Mouse (Mus musculus) hindbrain, embryonic 12.5 days (tissue): ENCODE results near the gene Cngb1. TPM values are rescaled to one million over a fixed set of nuclear protein-coding genes. Genes with fewer than 3 reads are reported as not detected.

ENCODE experiments used
- ATAC-seq: fragments of 200-750 bp; cut with Nextera tagmentation; 2 replicates; pipeline ENCODE4 v1.8.0; 2017; ENCODE audit warnings: moderate TSS enrichment; ENCODE audit not compliant: low FRiP score
- H3K27ac ChIP-seq: fragments of 300-500 bp; sonication (generic); 2 replicates; pipeline ENCODE4 v1.5.1; 2016; ENCODE audit warnings: mild to moderate bottlenecking
- H3K27me3 ChIP-seq: fragments of 300-500 bp; sonication (generic); 2 replicates; pipeline ENCODE4 v1.6.1; 2016; ENCODE audit warnings: mild to moderate bottlenecking
- H3K36me3 ChIP-seq: fragments of 300-500 bp; sonication (generic); 2 replicates; pipeline ENCODE4 v1.6.1; 2016; ENCODE audit warnings: mild to moderate bottlenecking
- H3K4me1 ChIP-seq: fragments of 300-500 bp; sonication (generic); 2 replicates; pipeline ENCODE4 v1.6.1; 2016
- H3K4me2 ChIP-seq: fragments of 300-500 bp; sonication (generic); replicated peaks from 2 replicates; pipeline ENCODE4 v1.6.1; 2016; ENCODE audit warnings: mild to moderate bottlenecking
- H3K4me3 ChIP-seq: fragments of 300-500 bp; sonication (generic); 2 replicates; pipeline ENCODE4 v1.5.1; 2016; ENCODE audit warnings: mild to moderate bottlenecking
- H3K9ac ChIP-seq: fragments of 300-500 bp; sonication (generic); 2 replicates; pipeline ENCODE4 v1.6.1; 2016; ENCODE audit warnings: mild to moderate bottlenecking, moderate library complexity
- H3K9me3 ChIP-seq: fragments of 300-500 bp; sonication (generic); replicated peaks from 2 replicates; pipeline ENCODE4 v1.6.1; 2016; ENCODE audit warnings: mild to moderate bottlenecking
- WGBS: fragments of 180-500 bp; shearing (Covaris S2); methylation state at CpG from one replicate; pipeline ENCODE4 v1.1.7; 2016; 5-methylcytosine and 5-hydroxymethylcytosine counted together
- polyA plus RNA-seq: library from polyadenylated mRNA; unstranded; fragments of >200 nt; fragmentation: Nextera tagmentation; extraction: Ambion mirVana; gene quantifications from 2 replicates; pipeline ENCODE4 v1.2.1, GENCODE M21; 2016

Cngb1 gene
- polyA plus RNA-seq, 1 experiment from 2014 or later: 1.1 TPM

DNA sequence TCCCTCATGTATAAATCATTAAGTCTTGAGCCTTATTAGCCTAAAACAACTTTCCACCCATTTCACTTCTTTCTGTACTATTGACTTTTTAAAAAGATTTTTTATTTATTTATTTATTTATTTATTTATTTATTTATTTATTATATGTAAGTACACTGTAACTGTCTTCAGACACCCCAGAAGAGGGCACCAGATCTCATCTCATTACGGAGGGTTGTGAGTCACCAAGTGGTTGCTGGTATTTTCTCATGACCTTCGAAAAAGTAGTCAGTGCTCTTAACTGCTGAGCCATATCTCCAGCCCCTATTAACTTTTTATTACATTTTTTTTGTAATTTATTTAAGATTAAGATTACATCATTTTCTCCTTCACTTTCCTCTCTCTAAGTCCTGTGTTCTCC lies 8.3 kb upstream of the Cngb1 start:
- Histone ChIP-seq H3K9me3 (no peaks in the 10 kb centered on the region), H3K27ac (no peak overlapping the region), H3K4me2 (no peak overlapping the region), H3K36me3 (no peaks in the 10 kb centered on the region), H3K4me1 (peaks cover 14% of the 10 kb centered on the region), H3K4me3 (no peak overlapping the region), H3K27me3 (peaks cover 5% of the 10 kb centered on the region), H3K9ac (no peak overlapping the region)
- ATAC-seq: no peak
- 79% methylated on average over 2 of the region's 2 CpGs for WGBS

DNA sequence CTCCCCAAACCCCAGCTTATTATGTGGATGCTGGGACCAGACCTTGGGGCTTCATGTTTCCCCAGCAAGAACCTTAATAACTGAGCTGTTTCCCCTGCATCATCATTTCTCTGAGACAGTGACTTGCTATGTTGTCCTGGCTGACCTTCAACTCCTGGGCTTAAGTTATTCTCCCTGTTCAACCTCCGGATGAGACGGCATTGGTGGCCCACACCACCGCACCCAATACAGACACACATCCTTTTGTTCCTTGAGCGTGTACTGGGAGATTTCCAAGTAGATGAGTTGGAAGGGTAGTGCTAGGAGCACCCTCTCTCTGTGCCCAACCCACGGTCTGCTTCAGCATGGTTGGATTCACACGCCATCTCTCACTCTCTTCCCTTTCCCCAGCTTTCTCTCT lies 7.5 kb upstream of the Cngb1 start:
- Histone ChIP-seq H3K36me3 (no peaks in the 10 kb centered on the region), H3K9me3 (no peaks in the 10 kb centered on the region), H3K27ac (no peak overlapping the region), H3K4me1 (peaks cover 14% of the 10 kb centered on the region), H3K9ac (no peak overlapping the region), H3K4me2 (no peak overlapping the region), H3K27me3 (no peaks in the 10 kb centered on the region; the same call in 1 of the 2 replicates), H3K4me3 (no peak overlapping the region)
- whole genome bisulfite sequencing: 88% methylated on average over 6 of the region's 6 CpGs
- no peak for ATAC-seq

GRCm38 (mm10) chr8:95312836-95313235 lies 6.5 kb upstream of the Cngb1 start:
- Histone ChIP-seq H3K27ac (no peak overlapping the region), H3K4me2 (no peak overlapping the region), H3K4me3 (no peak overlapping the region), H3K36me3 (no peaks in the 10 kb centered on the region), H3K4me1 (peaks cover 14% of the 10 kb centered on the region), H3K27me3 (no peaks in the 10 kb centered on the region), H3K9me3 (no peaks in the 10 kb centered on the region), H3K9ac (no peak overlapping the region)
- no peak for ATAC-seq
- WGBS: 67% methylated on average over 18 of the region's 18 CpGs

GRCm38 (mm10) chr8:95310342-95310970 lies 4.1 kb upstream of the Cngb1 start, which contains the start of gene Tepp:
Gene Tepp (plus strand): TSS chr8:95310566.
- no peaks in the 10 kb centered on the region for H3K36me3 ChIP-seq
- ATAC-seq: peak; percentile 72
- no peak within 1 kb of the TSS for H3K9ac ChIP-seq
- peaks cover 14% of the 10 kb centered on the region for H3K4me1 ChIP-seq
- H3K4me2 ChIP-seq: peak within 1 kb of the TSS; percentile 27
- WGBS: 31% methylated on average over 6 of the region's 6 CpGs
- H3K27ac ChIP-seq: no peak within 1 kb of the TSS
- no peaks in the 10 kb centered on the region for H3K9me3 ChIP-seq
- no peak within 1 kb of the TSS for H3K4me3 ChIP-seq
- no peaks in the 10 kb centered on the region for H3K27me3 ChIP-seq

DNA sequence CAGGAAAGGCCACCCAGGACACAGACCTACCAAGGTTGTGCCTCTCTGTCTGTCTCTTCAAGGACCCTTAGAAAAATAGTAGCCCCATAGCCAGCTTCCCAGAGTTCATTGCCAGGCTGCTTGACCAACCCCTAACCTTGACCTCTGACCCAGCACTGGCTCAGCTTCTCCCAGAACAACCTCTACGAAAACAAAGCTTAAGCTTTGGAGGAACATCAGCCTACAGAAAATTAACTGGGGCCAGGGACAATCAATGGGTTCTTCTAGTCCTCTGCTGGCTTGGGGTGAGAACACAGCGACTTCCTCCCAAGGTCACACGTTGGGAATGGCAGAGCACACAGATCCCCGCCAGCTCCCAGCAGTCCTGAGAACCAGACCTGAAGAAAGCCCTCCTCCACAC lies 859 bp downstream of the Cngb1 start:
- Histone ChIP-seq H3K4me2 (no peak overlapping the region), H3K4me3 (no peak overlapping the region), H3K9ac (no peak overlapping the region), H3K27me3 (no peaks in the 10 kb centered on the region), H3K4me1 (peaks cover 4% of the 10 kb centered on the region), H3K36me3 (no peaks in the 10 kb centered on the region), H3K27ac (no peak overlapping the region), H3K9me3 (no peaks in the 10 kb centered on the region)
- 83% methylated on average over 4 of the region's 4 CpGs for WGBS
- ATAC-seq: no peak

DNA sequence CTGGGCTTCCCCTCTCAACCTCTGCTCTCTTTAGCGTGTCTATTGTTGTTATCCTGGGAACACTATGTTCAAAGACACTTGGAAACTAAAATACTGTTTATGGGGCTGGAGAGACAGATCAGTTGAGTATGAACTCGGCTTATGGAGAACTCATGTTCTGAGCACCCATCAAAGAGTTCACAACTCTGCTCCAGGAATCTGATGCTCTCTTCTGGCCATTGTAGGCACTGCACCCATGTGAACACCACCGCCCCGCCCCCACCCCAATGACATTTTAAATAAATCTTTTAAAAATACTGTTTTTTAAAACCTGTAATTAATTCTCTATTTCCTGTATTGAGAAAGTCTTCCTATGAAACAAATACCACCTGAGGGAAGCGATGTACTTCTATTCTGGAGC lies 4.0 kb downstream of the Cngb1 start:
- no peaks in the 10 kb centered on the region for H3K27me3 ChIP-seq
- no peak for ATAC-seq
- H3K4me1 ChIP-seq: no peaks in the 10 kb centered on the region
- no peak overlapping the region for H3K27ac ChIP-seq
- H3K9me3 ChIP-seq: no peaks in the 10 kb centered on the region
- 24% methylated on average over 5 of the region's 5 CpGs for WGBS
- H3K9ac ChIP-seq: no peak overlapping the region
- no peak overlapping the region for H3K4me3 ChIP-seq
- H3K36me3 ChIP-seq: no peaks in the 10 kb centered on the region
- H3K4me2 ChIP-seq: no peak overlapping the region

DNA sequence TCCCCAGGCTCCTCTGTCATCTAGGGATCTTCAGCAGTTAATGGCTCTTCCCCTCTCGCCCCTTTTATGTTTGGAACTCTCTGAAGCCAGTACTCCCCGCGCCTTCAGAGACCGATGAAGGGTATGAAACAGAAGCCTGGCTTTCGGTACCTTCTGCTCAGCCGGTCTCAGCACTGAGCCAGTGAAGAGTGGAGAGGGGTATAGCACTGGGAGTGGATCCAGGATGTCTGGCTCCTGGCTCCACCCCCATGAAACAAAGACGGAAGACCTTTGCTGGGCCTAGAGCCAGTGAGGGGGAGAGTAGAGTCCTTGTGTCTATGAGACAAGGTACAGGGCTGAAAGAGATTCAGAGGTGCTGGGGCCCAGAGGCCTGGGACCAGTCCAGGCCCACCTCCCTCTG lies 12.5 kb downstream of the Cngb1 start:
- Histone ChIP-seq H3K9me3 (no peaks in the 10 kb centered on the region), H3K27me3 (no peaks in the 10 kb centered on the region), H3K4me2 (no peak overlapping the region), H3K36me3 (no peaks in the 10 kb centered on the region), H3K9ac (no peak overlapping the region), H3K27ac (peak overlapping the region; percentile 44; the same call in 1 of the 2 replicates), H3K4me3 (no peak overlapping the region), H3K4me1 (no peaks in the 10 kb centered on the region; the same call in 1 of the 2 replicates)
- no peak for ATAC-seq
- 83% methylated on average over 7 of the region's 7 CpGs for WGBS

GRCm38 (mm10) chr8:95293172-95293571 lies 13.2 kb downstream of the Cngb1 start:
- ATAC-seq: no peak
- H3K4me2 ChIP-seq: no peak overlapping the region
- no peak overlapping the region for H3K4me3 ChIP-seq
- H3K4me1 ChIP-seq: no peaks in the 10 kb centered on the region; the same call in 1 of the 2 replicates
- no peaks in the 10 kb centered on the region for H3K36me3 ChIP-seq
- 81% methylated on average over 11 of the region's 11 CpGs for WGBS
- H3K27ac ChIP-seq: no peak overlapping the region
- H3K9ac ChIP-seq: no peak overlapping the region
- no peaks in the 10 kb centered on the region for H3K27me3 ChIP-seq
- H3K9me3 ChIP-seq: no peaks in the 10 kb centered on the region

- no peaks in the 10 kb centered on the region; the same call in 1 of the 2 replicates for H3K4me1 ChIP-seq
- H3K36me3 ChIP-seq: no peaks in the 10 kb centered on the region
- H3K9ac ChIP-seq: no peak overlapping the region
- ATAC-seq: no peak
- H3K9me3 ChIP-seq: no peaks in the 10 kb centered on the region
- no peaks in the 10 kb centered on the region for H3K27me3 ChIP-seq
- H3K4me3 ChIP-seq: no peak overlapping the region
- no peak overlapping the region for H3K4me2 ChIP-seq
- H3K27ac ChIP-seq: no peak overlapping the region
- WGBS: 73% methylated on average over 6 of the region's 6 CpGs
These were observed 17.2 kb downstream of the Cngb1 start for GRCm38 (mm10) chr8:95289066-95289650.

GRCm38 (mm10) chr8:95281493-95281892 lies 24.9 kb downstream of the Cngb1 start:
- Histone ChIP-seq H3K9me3 (no peaks in the 10 kb centered on the region), H3K27ac (no peak overlapping the region)
- 57% methylated on average over 5 of the region's 5 CpGs for WGBS

GRCm38 (mm10) chr8:95272871-95273270 lies 33.5 kb downstream of the Cngb1 start:
- Histone ChIP-seq H3K27ac (no peak overlapping the region), H3K9ac (no peak overlapping the region), H3K9me3 (no peaks in the 10 kb centered on the region), H3K27me3 (no peaks in the 10 kb centered on the region), H3K36me3 (no peaks in the 10 kb centered on the region), H3K4me1 (no peaks in the 10 kb centered on the region), H3K4me2 (no peak overlapping the region), H3K4me3 (no peak overlapping the region)
- WGBS: 37% methylated on average over 2 of the region's 2 CpGs
- no peak for ATAC-seq

More at GRCm38 (mm10) chr8:95281493-95281892, 24.9 kb downstream of the Cngb1 start:
- H3K36me3 ChIP-seq: no peaks in the 10 kb centered on the region
- no peak overlapping the region for H3K9ac ChIP-seq
- H3K4me1 ChIP-seq: peaks cover 6% of the 10 kb centered on the region
- no peak overlapping the region for H3K4me3 ChIP-seq
- no peaks in the 10 kb centered on the region for H3K27me3 ChIP-seq
- ATAC-seq: no peak; the same call in 1 of the 2 replicates
- H3K4me2 ChIP-seq: no peak overlapping the region

GRCm38 (mm10) chr8:95271841-95272240 lies 34.5 kb downstream of the Cngb1 start:
- Histone ChIP-seq H3K4me2 (no peak overlapping the region), H3K4me3 (no peak overlapping the region), H3K9me3 (no peaks in the 10 kb centered on the region), H3K9ac (no peak overlapping the region; the same call in 1 of the 2 replicates), H3K27me3 (no peaks in the 10 kb centered on the region), H3K36me3 (no peaks in the 10 kb centered on the region), H3K27ac (no peak overlapping the region), H3K4me1 (no peaks in the 10 kb centered on the region)
- no peak for ATAC-seq
- 34% methylated on average over 4 of the region's 4 CpGs for WGBS

GRCm38 (mm10) chr8:95270501-95270900 lies 35.9 kb downstream of the Cngb1 start:
- no peaks in the 10 kb centered on the region for H3K9me3 ChIP-seq
- H3K4me2 ChIP-seq: no peak overlapping the region
- no peaks in the 10 kb centered on the region for H3K27me3 ChIP-seq
- no peaks in the 10 kb centered on the region for H3K36me3 ChIP-seq
- H3K4me1 ChIP-seq: no peaks in the 10 kb centered on the region
- no peak overlapping the region for H3K9ac ChIP-seq
- H3K4me3 ChIP-seq: no peak overlapping the region
- 63% methylated on average over 12 of the region's 12 CpGs for WGBS
- no peak overlapping the region for H3K27ac ChIP-seq
- ATAC-seq: no peak
